Mouse (Mus musculus): ENCODE measurements around the gene Oas3.

Oas3 gene

DNA sequence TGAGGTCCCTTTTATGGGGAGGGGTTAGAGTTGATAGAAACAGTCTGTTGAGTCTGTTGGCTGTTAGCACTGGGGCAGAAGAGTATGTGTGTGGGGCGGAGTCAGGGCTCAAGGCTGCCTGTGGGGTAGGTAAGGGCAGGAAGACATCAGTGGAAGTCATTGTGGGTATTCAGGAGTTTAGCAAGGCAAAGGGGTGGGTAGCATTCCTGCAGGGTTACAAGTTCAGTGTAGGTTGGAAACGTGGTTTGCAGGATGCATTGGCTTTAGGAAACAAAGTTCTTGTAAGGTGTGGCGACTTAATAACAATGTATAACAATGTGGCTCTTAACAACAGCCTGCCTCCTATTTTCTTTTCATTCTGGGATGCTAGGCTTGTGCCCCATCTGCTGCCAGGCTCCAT, 26.3 kb downstream of the Oas3 start:
- no peak for DNase-seq

- no peak for DNase-seq
These were observed 27.8 kb downstream of the Oas3 start, which contains the start of gene Oas2 for GRCm38 (mm10) chr5:120749688-120750087. Gene Oas2 (minus strand): TSS chr5:120749853.

DNA sequence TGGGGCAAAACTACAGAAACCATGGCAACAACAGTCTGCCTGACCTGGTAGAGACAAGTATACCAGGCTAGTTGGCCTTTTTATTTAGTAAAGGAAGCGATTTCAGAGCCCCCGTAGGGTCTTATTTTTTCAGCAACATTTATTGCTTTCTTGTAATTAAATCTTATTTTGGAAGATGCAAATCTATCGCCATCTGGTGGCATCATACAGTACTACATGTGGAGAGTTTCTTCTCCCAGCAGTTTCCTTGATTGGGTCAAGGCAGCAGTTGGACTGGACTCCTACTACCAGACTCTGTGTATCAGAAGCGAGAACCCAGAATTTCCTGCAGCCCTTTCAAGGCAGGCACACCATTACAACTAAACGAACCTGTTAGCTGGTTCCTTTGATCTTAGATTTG, 31.0 kb downstream of the Oas3 start:
- peak; percentile 56 for DNase-seq

GRCm38 (mm10) chr5:120742125-120742524, 35.3 kb downstream of the Oas3 start:
- DNase-seq, result no peak

DNA sequence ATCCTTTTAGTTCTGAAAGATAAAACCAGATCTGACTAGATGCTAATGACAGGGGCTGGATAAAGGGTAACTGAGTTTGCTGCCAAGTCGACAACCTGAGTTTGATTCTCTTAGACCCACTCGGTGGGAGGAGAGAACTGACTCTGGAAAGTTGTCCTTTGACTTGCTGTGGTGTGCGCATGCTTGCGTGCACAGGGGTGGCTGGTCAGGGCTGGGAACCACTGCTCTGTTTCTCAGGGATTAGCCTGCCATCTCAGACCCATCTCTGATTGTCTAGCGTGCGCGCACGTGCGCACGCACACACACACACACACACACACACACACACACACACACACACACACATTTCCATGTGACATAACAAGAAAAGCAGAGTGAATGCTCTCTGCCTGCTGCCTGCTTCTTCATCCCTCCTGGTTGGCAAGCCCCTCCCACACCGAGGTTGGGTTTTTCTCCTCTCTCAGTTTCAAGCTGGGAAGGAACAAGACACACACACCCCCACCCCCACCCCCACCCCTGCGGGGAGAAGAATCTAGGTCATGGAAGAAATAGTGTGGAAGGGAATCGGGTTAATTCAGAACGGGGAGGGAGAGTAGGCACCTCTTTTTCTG, 43.0 kb downstream of the Oas3 start:
- no peak for DNase-seq

DNA sequence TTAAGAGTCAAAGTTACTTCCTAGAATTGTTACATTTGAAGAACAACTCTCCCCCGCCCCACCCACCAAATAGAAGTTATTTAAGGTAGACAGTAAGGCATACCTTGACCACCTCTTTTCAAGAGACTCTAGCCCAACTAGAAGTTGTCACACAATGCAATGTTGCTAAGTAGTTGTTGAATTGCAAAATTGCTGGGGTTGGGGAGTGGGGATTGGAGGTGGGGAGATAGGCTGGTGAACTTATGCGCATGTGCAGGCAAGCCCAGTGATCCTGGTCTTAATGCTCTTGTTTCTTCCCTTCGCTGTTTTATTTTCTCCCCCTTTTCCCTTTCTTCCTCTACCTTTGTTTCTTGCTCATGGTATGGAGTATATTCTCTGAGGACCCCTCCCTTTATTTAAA, 43.8 kb downstream of the Oas3 start:
- DNase-seq, result no peak

DNA sequence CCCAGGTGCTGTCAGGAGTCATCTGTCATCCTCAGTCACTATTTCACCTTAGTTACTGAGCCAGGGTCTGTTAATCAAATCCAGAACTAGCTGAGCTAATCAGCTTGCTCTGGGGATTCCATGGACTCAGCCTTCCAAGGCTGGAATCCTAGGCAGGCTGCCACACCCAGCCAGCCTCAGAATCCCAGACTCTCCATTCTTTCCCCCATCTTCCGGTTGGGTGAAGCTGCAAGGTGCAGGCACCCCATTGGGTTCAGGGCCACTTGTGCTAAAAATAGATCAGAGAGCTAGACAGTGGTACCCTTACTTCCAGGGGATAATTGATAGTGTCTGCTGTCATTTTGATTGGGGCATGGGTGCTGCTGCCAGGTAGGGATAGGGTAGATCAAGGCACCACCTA, 44.7 kb downstream of the Oas3 start:
- no peak for DNase-seq

- peak; percentile 61 for DNase-seq
These were observed 48.1 kb downstream of the Oas3 start for GRCm38 (mm10) chr5:120729319-120729718.

GRCm38 (mm10) chr5:120725811-120726455, 51.5 kb downstream of the Oas3 start:
- no peak for DNase-seq

DNA sequence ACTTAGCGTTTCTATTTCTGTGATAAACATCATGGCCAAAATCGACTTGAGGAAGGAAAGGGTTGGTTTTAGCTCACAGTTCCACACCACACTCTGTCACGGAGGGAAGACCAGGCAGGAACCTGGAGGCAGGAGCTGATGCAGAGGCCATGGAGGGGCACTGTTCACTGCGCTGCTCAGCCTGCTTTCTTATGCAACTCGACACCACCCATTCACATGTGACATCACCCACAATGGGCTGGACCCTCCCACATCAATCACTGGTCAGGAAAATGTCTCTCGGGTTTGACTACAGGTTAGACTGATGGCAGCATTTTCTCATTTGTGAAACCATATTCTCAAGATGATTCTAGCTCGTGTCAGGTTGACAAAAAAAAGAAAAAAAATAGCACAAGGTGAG, 56.5 kb downstream of the Oas3 start:
- no peak for DNase-seq

DNA sequence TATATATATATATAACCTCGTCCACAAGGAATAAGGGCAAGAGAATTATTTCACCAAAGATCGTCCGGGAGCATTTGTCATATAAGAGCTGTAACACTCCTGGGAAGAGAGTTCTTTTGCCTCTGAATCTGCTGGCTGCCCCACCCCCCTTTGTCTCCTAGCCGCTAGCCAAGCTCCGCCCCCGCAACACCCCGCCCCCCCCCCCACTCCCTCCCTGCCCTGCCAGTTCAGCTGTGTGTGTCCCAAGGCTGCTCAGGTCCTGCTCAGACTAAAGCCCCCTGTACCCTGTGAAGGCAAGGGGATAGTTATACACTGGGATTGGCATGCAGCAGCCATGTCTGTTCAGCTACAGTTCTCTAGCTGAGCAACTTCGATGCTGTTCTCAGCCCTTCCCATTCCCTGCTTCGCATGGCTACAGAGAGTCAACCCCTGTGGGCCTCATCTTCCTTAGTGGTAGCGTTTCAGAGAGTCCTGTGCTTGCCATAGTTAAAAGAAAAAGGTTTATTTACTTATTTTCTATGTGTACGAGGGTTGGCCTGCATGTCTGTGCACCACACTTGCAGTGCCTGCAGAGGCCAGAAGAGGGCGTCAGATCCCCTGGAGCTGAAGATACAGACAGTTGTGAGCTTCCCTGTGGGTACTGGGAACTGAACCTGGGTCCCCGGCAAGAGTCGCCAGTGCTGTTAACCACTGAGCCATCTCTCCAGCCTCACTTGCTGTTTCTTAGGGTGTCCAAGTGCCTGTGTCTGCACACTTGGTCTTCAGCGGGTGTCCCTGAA, 58.7 kb downstream of the Oas3 start:
- no peak for DNase-seq

- DNase-seq, result no peak
These were observed 60.3 kb downstream of the Oas3 start for GRCm38 (mm10) chr5:120717136-120717535.

DNA sequence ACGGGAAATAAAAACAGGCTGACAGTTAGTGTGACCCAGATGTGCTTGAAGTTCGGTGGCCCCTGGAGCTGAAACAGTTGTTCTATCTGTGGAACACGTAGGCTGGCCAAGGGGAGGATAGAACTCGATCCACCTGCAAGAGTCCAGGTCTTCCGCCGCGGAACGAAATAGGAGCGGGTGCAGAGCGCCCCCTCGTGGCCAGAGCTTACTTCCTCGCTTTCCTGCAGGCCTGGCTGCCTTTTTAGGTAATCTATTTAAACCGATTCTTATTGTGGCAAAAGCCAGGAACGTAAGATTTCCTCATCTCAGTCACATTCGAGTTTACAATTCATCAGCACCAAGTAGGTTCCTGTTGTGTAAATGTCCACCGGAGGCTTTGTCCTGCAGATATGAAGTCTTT, 63.1 kb downstream of the Oas3 start:
- peak; percentile 91 for DNase-seq

GRCm38 (mm10) chr5:120712721-120713120, 64.7 kb downstream of the Oas3 start:
- DNase-seq, result peak; percentile 29

DNA sequence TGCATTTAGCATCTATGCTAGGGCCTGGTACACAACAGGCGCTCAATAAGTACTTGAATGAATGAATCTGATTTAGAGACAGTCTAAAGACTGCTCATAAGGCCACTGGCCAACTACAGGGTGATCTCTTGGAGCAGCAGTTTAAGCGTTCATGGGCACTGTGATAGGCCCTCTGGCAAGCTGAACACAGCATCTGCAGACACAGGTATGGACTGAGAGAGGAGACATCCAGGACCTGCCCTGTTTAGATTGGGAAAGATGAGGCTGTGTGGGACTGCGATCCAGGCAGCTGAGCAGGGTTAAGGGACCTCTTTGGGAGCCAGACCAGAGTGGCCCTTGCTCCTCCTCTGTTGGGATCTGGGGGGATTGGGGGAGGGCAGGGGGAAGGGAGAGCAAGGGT, 65.6 kb downstream of the Oas3 start, which contains the start of gene Dtx1:
Gene Dtx1 (minus strand): TSS at position 101 of the 400 bp plus-strand sequence.
- no peak for DNase-seq

DNA sequence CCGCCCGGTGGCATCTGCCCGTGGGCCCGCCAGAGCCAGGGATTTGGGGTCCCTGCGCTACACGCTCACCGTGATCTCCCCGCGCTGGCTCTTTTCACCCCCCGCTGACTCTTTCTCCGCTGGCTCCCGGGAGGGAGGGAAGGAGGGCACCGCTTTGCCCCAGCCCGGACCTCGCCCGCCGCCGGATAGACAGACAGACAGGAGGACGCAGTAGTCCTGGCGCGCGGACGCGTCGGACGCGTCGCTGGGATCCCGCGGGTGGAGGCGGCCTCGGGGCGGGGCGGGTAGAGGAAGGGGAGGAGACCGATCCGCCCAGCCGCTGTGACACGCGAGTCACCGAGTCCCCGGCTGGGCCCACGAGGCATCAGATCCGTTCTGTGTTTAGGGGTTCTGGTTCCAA, 66.0 kb downstream of the Oas3 start:
- DNase-seq, result peak; percentile 83

- DNase-seq, result peak; percentile 68
These were observed 66.6 kb downstream of the Oas3 start for GRCm38 (mm10) chr5:120710826-120711248.

DNA sequence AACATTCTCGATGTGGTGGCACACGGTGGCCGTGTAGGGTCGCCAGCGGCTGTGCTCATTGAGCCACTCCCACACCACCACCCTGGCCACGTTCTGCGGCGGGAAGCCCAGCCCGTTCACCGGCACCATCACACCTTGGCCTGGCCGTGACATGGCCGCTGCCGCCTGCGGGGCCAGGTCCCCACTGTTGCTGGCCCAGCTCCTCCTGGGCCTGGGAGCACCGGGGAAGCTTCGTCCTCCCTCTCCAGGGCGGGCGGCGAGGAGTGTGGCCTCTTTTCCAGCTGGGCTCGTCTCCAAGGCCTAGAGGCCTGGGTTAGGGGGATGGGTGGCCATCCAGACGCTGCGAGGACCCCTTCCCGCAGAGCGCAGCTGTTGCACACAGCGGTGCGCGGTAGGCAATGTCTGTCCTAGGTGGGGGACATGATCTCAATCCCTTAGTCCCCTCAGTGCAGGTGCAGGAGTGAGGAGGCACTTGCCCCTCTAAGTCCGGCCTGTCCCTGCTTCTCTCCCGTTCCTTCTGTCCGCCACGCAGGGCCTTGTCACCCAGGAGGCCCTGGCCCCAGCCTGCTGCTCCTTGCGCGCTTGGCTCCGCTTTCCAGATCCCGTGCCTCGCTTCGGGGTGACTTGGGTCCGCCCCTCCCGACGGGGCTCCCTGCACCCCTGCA, 67.2 kb downstream of the Oas3 start:
- DNase-seq, result peak; percentile 68

DNA sequence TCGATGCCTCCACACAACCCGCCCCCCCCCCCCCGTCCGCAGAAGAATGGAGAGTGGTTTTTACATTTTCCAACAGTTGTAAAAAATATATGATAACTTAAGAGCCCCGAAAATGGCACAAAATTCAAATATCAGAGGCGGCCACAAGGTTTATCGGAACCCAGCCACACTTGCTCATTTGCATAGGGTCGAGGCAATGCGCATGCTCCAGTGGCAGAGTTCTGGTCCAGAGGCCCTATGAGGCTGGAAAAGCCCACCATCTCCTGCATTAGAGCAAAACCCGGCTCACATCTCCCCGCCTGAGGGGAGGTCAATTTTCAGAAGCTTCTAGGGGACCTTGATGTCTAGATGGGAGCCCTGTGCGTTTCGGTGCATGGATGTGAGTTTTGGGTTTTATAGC, 70.5 kb downstream of the Oas3 start:
- no peak for DNase-seq

DNA sequence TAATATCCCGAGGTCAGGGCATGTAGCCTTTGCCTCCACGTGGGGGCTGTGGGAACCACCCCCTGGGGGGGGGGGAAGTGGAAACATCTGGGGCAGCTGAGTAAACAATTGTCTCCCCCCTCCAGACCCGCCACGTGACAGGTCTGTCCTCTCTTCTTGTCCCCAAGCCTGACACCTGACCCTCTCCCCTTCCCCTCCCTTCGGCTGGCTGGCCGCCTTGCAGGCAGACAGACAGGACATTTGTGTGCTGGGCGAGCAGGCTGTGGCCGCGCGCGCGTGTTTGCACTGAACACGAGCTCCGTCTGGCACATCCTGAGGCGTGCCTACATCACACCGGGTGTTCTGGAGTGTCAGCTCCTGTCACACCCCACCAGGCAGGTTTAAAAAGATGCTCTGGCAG, 70.9 kb downstream of the Oas3 start:
- peak; percentile 44 for DNase-seq

DNA sequence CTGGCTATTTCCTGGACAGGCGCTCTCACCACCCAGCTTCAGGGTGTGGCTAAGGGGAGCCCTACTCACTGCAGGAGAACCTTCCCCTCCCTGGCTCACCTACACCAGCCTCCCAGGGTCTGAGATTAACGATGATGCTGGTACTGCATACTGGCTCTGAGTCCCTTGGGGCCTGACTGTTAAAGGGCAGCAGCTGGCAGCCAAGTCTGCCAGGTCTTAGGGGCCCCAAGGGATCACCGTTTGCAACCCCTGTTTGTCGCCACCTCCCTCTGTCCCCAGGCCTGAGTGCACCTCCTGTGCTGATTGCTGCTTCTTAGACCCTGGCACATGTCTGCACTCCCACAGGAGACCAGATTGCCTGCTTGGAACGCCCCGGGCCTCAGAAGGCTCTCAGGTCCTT, 73.0 kb downstream of the Oas3 start:
- DNase-seq, result no peak

DNA sequence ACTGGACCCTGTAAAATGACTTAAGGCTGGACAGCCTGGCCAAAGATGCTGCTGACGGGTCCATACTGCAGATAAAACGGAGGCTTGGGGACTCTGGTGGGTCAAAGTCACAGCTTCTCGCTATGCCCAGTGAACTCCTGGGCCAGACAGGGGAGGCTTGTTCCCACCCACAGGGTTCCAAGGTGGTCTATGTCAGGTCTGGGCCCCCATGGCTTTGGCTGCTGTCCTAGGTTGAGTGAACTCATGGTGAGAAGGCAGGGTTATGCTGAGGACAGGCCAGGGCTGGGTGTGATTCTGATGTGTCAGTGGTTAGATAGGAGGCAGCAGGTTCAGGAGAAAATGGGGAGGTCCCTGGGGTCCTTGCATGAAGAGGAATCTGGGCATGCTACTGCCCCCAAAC, 73.8 kb downstream of the Oas3 start:
- no peak for DNase-seq
